Mouse (Mus musculus) retina, adult 2 months (tissue): ENCODE data around the gene Vmn1r32.

Experiments
- DNase-seq: peaks from one replicate; pipeline ENCODE4 v3.0.0-alpha.2; 2012; ENCODE audit warnings: low read depth, low spot score

Vmn1r32 gene

DNA sequence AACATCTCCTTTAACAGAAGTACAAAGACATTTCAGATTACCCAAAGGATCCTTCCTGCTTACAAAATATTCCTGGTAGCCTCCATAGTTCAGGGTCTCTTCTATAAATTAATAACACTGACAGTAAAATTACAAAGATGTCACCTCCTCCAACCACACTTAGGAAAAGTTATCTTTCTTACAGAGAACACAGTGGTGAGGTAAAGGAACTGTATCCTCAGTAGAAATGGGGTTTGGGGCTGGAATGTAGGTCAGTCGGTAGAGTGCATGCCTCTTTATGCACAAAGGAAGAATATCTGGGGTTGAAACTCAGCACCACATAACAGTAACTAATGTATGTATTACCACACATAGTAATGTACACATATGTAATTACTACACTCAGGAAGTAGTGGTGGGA lies at the start of gene Vmn1r32:
Gene Vmn1r32 (minus strand): TSS at position 101 of the 400 bp plus-strand sequence.
- DNase-seq = no peak

DNA sequence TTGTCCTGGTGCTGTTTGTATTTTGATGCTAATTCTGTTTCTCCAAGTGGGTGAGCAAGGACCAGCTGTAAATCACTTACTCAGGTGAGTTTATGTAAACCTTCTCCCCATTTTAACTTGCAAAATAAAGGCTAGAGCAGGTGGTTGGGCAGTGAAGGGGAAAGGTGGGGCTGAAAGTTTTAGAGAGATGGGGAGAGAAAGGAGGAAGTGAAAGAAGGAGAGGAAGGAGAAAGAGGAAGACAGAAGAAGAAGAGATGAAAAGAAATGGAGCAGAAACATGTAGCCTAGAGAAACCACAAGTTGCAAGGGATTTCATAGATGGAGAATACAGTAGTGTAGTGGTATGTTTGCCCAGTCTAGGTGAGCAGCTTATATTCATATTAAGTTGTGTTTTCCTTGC lies 35.9 kb upstream of the Vmn1r32 start:
- no peak for DNase-seq

DNA sequence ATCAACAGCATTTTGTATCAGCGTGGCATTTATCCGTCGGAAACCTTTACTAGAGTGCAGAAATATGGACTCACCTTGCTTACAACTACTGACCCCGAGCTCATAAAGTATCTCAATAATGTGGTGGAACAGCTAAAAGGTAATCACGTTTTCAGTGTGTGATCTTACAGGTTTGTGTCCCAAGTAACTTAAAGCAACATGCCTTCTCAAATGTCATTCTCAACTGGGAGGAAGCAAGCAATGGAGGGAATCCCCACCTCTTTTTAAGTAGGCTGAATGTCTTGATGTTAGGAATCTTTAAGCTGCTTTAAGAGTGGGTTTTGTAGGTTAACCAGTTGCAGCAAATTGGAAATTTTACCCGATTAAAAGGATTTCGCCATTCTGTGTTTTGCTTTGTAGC lies 23.9 kb downstream of the Vmn1r32 start:
- DNase-seq = no peak

DNA sequence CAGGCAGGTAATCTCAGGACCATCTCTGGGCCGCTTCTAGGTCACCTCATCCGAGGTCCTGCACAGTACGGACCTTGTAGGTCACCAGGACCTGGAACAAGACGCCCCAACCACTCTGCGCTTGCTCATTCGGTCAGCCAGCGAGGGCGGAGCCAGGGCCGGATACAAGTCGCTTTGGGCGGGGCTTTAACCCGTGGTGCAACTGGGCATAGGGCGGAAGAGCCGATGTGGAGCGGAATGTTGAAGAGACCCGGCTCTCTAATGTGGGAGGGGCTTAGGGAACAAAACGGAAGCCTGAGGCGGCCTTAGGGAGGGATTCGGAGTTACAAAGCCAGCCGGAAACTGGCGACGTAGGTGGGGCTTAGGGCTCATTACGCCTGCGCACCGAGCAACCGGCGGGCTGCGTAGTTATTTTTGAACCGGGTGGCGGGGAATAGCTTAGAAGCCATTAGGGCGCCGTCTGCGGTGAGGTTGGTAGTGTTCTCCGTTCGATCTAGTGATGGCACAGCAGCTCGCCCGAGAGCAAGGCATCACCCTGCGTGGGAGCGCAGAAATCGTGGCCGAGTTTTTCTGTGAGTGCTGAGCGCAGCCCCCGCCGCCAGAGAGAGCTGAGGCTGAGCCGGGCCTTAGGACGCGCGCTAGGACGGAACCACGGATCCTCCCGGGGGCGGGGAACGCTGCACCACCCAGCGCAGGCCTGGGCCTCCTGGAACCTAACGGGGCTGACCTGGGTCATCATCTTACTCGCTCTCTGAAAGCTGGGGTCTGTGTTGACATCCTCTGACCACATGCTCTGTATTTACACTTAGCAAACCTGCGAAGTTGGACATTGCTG lies 24.7 kb downstream of the Vmn1r32 start, which contains the start of gene Mad2l1:
Gene Mad2l1 (plus strand): TSS at position 363 of the 835 bp plus-strand sequence.
- DNase-seq = peak; percentile 97

DNA sequence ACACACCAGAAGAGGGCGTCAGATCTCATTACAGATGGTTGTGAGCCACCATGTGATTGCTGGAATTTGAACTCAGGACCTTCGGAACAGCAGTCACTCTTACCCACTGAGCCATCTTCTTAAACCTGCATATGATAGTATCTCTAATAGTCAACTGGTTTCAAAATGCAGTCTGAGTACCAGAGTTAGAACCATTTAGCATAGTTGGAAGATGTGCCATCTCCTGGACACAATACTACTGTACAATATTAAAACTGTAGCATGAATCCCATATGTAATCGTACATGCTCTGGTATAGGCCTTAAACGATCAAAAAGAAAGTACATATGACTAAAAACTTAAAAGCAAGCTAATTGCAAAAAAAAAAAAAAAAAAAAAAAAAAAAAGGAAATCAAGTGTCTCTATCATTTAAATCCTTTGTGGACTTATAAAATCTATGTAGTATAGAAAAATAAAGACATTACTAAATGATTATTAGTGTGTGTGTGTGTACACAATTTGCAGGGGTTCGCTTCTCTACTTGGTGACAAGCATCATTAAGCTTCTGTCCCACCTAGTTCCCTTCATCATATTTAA lies 25.4 kb downstream of the Vmn1r32 start:
- no peak for DNase-seq

DNA sequence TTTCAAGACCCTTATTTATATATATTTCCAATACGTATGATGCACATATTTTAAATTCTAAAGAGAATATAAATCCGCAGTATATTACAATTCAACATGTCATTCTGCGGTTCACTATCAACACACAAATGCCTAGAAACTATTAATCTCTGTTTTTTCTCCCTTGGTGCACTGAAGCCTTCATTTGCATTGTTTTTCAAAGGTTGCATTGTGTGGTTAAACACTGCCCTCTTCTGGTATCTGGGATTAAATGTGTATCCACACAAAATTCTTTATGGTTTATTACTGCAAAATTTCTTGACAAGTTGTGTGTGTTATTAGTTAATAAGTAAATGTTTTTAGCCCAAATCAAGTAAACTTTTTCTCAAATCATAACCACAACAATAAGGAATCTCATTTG lies 26.7 kb downstream of the Vmn1r32 start:
- peak; percentile 23 for DNase-seq

DNA sequence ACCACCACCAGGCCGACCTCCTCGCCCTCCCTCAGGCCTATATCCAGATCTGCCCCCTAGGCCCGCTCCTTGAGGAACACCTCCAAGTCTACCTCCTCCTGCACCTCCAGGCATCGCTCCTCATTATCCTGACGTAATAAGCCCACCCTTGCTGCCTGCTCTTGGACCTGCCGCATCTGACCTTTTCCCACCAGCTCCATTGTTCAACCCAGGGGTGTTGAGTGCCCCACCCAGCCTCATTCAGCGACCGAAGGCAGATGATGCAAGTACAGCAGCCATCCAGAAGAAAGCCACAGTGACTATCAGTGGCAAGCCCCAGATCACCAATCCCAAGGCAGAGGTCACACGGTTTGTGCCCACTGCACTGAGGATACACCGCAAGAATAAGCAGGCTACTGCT lies 31.5 kb downstream of the Vmn1r32 start:
- no peak for DNase-seq

DNA sequence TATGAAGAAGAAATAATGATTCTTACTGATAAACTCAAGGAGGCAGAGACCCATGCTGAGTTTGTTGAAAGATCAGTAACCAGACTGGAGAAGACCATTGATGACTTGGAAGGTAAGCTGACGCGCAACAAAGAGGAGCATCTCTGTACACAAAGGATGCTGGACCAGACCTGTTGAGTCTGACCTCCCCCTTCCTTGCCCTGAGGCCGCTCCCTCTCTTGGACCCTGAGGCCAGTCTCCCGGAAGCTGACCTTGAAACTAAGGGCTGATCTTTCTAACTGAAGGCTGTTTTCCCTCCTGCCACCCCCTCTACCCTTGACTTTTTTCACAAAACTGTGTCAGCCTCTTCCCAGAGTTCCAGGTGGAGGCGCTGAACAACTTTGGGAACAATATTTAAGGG lies 43.5 kb downstream of the Vmn1r32 start:
- no peak for DNase-seq
